ENCODE assay signal across 17 mouse cellular contexts in the genomic region with DNA sequence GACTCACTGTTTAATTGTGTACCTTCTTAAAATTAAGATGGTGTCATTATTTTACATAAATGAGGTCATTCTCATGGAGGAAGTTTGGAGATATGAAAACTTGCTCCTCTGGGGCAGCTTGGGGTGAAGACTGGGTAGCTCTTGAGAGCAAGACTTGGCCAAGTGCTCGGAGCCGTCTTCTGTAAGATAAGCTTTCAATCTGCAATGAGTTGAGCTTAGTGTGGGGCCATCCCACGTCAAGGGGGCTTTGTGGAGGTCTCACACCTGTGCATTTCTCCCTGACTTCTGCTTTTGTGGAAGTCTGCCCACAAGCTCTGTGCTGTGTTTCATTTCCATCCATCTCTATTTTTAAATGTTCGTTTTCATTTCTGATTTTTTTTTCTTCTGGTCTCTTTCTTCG. TPM values are rescaled to one million over a fixed set of nuclear protein-coding genes. Genes with fewer than 3 reads are reported as not detected.
A peak's percentile ranks its signal among the peaks of the same experiment; 100 is the strongest.
DNase-seq lines count a peak whose midpoint lies in the region; ATAC-seq lines count a peak whose summit lies in the region.
"Had no signal": no experiment of that assay in that cellular context is flagged by ENCODE, and none has a peak within 500 bp of the region (broad histone marks: within the 10 kb centered on the region; RNA-seq: fewer than 3 reads in every experiment).

No protein-coding gene starts in this region.

- DNase-seq in heart, adult 11 months: peak; percentile 82
- no peak for DNase-seq in heart, adult 9 months (ENCODE audit: low spot score in 2 of 2)
- DNase-seq in A20 (ENCODE audit: low read depth, low spot score): peak; percentile 77
- peak; percentile 42 for DNase-seq in thymus, postnatal 0 days (ENCODE audit: low spot score)
- peak; percentile 44 for DNase-seq in thymus, postnatal 4 days
- no peak for DNase-seq in cerebellum, adult 11 months
- DNase-seq: adrenal gland, adult 2 months; adrenal gland, postnatal 25 days; cerebellum, adult 2 months; cerebellum, postnatal 10 days; heart, adult 2 months; heart, postnatal 10 days; heart, postnatal 4 days had no signal

- ATAC-seq in erythroid progenitor cell, adult 5-6 weeks (replicated peaks; ENCODE audit: low FRiP score, poor library complexity, severe bottlenecking): no peak
- ATAC-seq: forebrain, embryonic 14.5 days; hindbrain, embryonic 16.5 days; inflammation-experienced regulatory T-cells, adult 6 months had no signal

RNA-seq across cellular contexts. Expression of gene Tcf12, which starts 54.9 kb away (rescaled TPM):
- 110 and 142 TPM in 2 replicates for polyA plus RNA-seq in thymus, postnatal 0 days (2015; fragmentation: Nextera tagmentation; extraction: Ambion mirVana)
- total RNA-seq in erythroid progenitor cell, adult 5-6 weeks (2015; ENCODE audit: low replicate concordance): 24.5 and 36.9 TPM in 2 replicates
- 20.0 and 28.4 TPM in 2 replicates for total RNA-seq in erythroid progenitor cell, adult 5-6 weeks (2017; ENCODE audit: low replicate concordance)

Comparison
In these comparisons a context has a peak if more than half of its experiments do, and no peak if none do; other contexts are left out.
1. DNase-seq: peak in heart, adult 11 months (single experiment), A20 (single experiment), thymus, postnatal 0 days (single experiment) and thymus, postnatal 4 days (single experiment); none in heart, adult 9 months (0 of 2) and cerebellum, adult 11 months (single experiment).